Mouse (Mus musculus): ENCODE results near the gene Ccdc138. TPM values are rescaled to one million over a fixed set of nuclear protein-coding genes. Genes with fewer than 3 reads are reported as not detected.

Gene Ccdc138
- total RNA-seq, 2 experiments from 2014 or later = 4.2 to 5.1 TPM

DNA sequence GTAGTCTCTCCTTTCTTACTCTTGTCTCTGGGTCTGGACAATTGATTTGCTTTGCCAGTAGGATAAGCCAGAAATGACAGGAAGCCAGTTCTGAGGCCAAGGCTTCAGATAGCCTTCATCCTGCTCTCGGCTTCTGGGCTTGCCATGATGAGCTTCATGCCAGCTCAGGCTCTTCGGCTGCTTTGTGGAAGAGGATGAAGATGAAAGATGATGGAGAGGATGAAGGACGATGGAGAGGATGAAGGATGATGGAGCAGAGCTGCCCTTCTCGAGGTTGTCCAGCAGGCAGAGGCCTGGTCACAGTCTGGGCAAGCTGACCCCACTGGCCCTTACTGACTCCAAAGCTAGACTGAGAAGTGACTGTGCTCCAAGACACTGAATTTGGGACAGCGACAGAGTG is 102.4 kb downstream of the Ccdc138 start:
- no peak for DNase-seq (ENCODE audit: low spot score in 2 of 2)
- no peak overlapping the region for H3K4me3 ChIP-seq
- no peak for TF ChIP-seq CTCF (conservative IDR thresholded peaks at IDR 0.05)
- H3K27ac ChIP-seq = no peak overlapping the region

DNA sequence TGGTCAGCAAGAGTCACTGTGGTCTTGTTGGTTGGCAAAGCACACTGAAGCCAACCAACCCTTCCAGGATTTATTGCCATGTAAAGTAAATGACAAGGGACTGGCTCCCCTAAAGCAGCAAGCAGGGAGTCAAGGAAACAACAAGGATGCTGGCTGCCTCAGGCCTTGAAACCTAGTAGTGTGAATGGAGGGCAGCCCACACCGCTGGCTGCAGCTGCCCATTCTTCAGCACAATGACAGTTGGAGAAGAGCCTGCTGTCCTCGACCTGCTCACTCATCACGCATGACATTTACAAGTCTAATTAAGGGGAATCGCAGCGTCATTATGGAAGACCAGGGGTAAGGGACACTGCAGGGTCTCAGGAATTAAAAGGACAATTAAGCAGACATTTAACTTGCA is 103.2 kb downstream of the Ccdc138 start:
- no peak for TF ChIP-seq CTCF (conservative IDR thresholded peaks at IDR 0.05)
- no peak for DNase-seq (ENCODE audit: low spot score in 2 of 2)
- H3K27ac ChIP-seq = peak overlapping the region; percentile 52
- H3K4me3 ChIP-seq = no peak overlapping the region

DNA sequence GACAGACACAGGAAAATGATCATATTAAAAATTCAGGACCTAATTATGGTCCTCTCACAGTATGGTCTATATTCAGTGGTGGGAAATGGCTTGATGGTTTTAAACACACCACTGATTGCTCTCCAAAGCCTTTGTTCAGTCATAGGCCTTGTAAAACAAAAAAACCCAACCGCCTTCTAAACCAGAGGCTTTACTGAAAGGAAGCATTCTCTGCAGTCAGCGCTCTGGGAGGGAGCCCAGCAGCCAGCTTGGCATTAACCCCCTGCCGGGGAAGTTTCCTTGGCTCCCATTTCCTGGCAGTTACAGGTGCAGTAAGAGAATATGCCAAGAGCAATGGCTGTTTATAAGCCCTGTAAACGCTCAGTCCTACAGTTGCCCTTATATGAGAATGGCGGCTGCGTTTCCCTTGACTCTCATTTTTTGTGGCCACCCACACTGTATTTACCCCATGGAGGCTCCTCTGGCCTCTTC is 103.7 kb downstream of the Ccdc138 start:
- Histone ChIP-seq H3K4me3 (no peak overlapping the region; the same call in 1 of the 2 replicates), H3K27ac (peak overlapping the region; percentile 52)
- peak; percentile 38 to 69 for DNase-seq (ENCODE audit: low spot score in 2 of 2)
- TF ChIP-seq CTCF (conservative IDR thresholded peaks at IDR 0.05) = no peak

DNA sequence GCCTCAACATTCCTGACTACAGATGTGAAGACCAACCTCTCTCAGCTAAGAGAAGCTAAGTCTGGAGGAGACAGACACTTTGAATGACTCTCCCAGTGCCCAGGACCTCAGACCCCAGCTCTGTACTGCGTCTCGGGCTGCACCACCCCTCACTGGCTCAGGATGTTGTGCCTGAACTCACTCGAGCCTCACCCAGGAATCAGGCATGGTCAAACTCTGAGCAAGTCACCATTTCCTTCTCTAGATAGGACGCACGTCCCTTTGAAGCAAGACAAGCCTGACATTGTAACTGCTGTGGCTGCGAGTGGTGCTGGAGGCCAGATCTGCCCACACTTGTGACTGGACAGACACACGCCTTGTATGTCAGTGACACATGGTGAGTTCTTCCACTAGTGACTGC is 104.2 kb downstream of the Ccdc138 start:
- TF ChIP-seq CTCF (conservative IDR thresholded peaks at IDR 0.05) = no peak
- Histone ChIP-seq H3K27ac (no peak overlapping the region), H3K4me3 (no peak overlapping the region)
- DNase-seq (ENCODE audit: low spot score in 2 of 2) = no peak

- peak in 1 of 2 experiments; percentile 16 for DNase-seq (ENCODE audit: low spot score in 2 of 2)
- no peak for TF ChIP-seq CTCF (conservative IDR thresholded peaks at IDR 0.05)
- H3K27ac ChIP-seq = no peak overlapping the region
- H3K4me3 ChIP-seq = no peak overlapping the region
These were observed 107.0 kb downstream of the Ccdc138 start for GRCm38 (mm10) chr10:58604779-58605178.

- no peak for DNase-seq (ENCODE audit: low spot score in 2 of 2)
- Histone ChIP-seq H3K4me3 (no peak overlapping the region), H3K27ac (no peak overlapping the region)
- no peak for TF ChIP-seq CTCF (conservative IDR thresholded peaks at IDR 0.05)
These were observed 108.6 kb downstream of the Ccdc138 start for GRCm38 (mm10) chr10:58606356-58606755.

DNA sequence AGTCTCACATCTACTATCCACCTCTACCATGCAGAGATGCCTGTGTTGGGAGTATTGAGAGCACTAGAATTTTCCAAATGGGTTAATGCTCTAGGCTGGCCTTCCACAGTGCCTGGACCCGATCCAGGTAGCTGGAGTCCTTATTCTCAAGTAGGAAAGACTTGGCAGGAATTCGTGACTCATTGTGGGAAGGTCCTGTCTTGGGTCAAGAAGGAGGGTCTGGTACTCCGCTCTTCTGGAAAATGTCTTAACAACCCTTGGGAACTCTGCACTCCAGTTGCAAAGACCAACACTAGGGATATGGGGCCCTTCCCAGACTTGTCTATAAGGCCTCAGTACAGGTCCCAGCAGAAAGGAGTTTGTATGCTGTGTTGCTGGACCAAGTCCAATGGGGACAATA is 111.1 kb downstream of the Ccdc138 start:
- DNase-seq (ENCODE audit: low spot score in 2 of 2) = no peak
- Histone ChIP-seq H3K27ac (no peak overlapping the region), H3K4me3 (no peak overlapping the region)
- no peak for TF ChIP-seq CTCF (conservative IDR thresholded peaks at IDR 0.05)

- H3K27ac ChIP-seq = no peak overlapping the region
- TF ChIP-seq CTCF (conservative IDR thresholded peaks at IDR 0.05) = no peak
- no peak for DNase-seq (ENCODE audit: low spot score in 2 of 2)
These were observed 112.9 kb downstream of the Ccdc138 start for GRCm38 (mm10) chr10:58610484-58611261.

GRCm38 (mm10) chr10:58614601-58615000 is 116.9 kb downstream of the Ccdc138 start:
- no peak for DNase-seq (ENCODE audit: low spot score in 2 of 2)
- H3K27ac ChIP-seq = no peak overlapping the region
- no peak for TF ChIP-seq CTCF (conservative IDR thresholded peaks at IDR 0.05)
- H3K4me3 ChIP-seq = no peak overlapping the region

More at GRCm38 (mm10) chr10:58610484-58611261, 112.9 kb downstream of the Ccdc138 start:
- H3K4me3 ChIP-seq = no peak overlapping the region

GRCm38 (mm10) chr10:58616565-58616964 is 118.8 kb downstream of the Ccdc138 start:
- no peak for DNase-seq (ENCODE audit: low spot score in 2 of 2)
- H3K27ac ChIP-seq = no peak overlapping the region
- TF ChIP-seq CTCF (conservative IDR thresholded peaks at IDR 0.05) = no peak
- H3K4me3 ChIP-seq = no peak overlapping the region

DNA sequence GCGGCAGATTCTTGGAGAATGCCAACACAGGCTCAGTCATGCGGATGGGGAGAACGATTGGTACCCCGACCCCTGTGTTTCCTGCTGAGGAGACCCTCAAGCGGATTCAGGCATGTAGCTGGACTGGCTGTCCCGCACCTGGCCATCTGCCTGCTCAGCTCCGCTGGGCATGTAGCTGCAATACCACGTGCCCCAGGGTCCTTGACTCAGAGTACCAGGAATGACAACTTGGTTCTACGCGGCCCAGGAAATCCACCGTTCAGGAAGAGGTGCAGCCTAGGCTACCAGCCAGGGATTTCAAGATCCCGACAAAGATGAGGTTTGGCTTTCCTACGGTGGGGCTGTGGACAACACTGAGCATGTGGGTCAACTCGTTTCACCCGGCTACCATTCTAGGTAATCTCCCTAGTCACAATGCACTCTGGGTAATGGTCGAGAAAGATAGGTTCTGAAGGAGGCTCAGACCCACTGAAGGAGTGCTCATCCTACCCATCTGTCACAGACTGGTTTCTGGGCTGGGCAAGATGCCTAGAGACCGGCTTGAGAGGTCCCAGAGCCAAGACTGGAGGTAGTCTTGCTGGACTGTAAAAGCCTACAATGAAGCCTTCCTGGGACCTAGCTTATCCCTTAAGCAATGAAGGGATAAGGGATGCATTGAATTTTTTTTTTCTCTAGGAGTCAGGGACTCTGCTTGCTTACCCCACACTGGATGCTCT is 120.9 kb downstream of the Ccdc138 start:
- no peak overlapping the region for H3K4me3 ChIP-seq
- TF ChIP-seq CTCF (conservative IDR thresholded peaks at IDR 0.05) = no peak
- H3K27ac ChIP-seq = no peak overlapping the region
- no peak for DNase-seq (ENCODE audit: low spot score in 2 of 2)

GRCm38 (mm10) chr10:58619266-58619665 is 121.5 kb downstream of the Ccdc138 start:
- no peak for TF ChIP-seq CTCF (conservative IDR thresholded peaks at IDR 0.05)
- DNase-seq (ENCODE audit: low spot score in 2 of 2) = no peak
- Histone ChIP-seq H3K27ac (no peak overlapping the region), H3K4me3 (no peak overlapping the region)

DNA sequence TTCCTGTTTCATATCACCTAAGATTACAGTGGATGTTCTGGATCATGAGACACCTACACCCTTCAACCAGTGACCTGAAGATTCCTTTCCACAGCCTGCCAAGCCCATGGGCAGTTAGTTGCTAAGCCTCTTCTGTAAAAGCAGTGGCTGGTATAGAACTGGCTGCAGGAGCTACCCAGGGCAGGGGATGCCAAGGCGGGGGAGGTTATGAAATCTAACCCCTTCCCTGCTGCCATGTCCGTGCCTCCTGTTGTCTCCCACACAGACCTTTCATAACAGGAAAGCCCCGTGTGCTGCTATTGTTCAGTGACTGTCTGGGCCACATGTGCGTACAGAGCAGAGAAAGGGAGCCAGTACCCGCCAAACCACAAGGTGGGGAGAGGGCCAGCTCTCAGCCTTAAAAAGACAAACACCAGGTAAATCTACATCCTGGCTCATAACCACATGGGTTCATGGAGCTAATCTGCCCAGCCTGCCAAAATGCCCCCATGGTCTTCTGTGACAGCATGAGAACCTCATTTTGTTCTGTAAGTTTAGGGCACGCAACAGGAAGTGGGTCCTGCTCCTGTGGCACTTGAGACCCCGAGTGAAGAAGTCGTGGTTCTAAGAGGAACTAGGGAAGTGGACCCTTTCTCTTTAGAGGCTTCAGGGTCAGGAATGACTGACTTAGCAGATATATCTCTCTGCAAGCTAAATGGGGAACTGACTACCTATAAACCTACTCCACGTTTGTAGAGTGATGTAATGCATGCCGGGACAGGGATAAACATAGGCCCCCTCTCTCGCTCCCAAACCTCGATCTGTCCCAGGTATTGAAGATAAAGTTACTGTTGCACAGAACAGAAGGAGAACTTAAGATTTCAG is 127.3 kb downstream of the Ccdc138 start:
- Histone ChIP-seq H3K27ac (no peak overlapping the region), H3K4me3 (no peak overlapping the region)
- no peak for TF ChIP-seq CTCF (conservative IDR thresholded peaks at IDR 0.05)
- DNase-seq (ENCODE audit: low spot score in 2 of 2) = no peak

Other genes with a start within 250 kb of the Ccdc138 start
- 10 to 100 TPM; 75.9 to 81.9 TPM for gene Gcc2, start 242.5 kb upstream of the Ccdc138 start, total RNA-seq (2021)
- 10 to 100 TPM; 20.7 to 22.6 TPM for gene Lims1, start 174.5 kb upstream of the Ccdc138 start, total RNA-seq (2021)
- gene Ranbp2, start 51.0 kb upstream of the Ccdc138 start, total RNA-seq (2021) = 10 to 100 TPM; 78.2 to 81.5 TPM
- gene Edar, start 177.7 kb downstream of the Ccdc138 start, total RNA-seq (2021) = under 1 TPM; 0.13 to 0.15 TPM
- gene Gm17542, start 220.3 kb downstream of the Ccdc138 start, total RNA-seq (2021) = not detected